In genomic region chr9:48835631-48836565, GRCm38 (mm10) we compare ENCODE assay signal across 8 mouse cellular contexts. TPM values are rescaled to one million over a fixed set of nuclear protein-coding genes. Genes with fewer than 3 reads are reported as not detected.
DNase-seq lines count a peak whose midpoint lies in the region; ATAC-seq and TF ChIP-seq lines count a peak whose summit lies in the region.

TSS of gene Zbtb16 (minus strand) at chr9:48836222.

- H3K9me3 ChIP-seq in embryonic facial prominence, embryonic 13.5 days: no peaks in the 10 kb centered on the region
- no peaks in the 10 kb centered on the region for H3K9me3 ChIP-seq in limb, embryonic 13.5 days
- H3K9me3 ChIP-seq in midbrain, embryonic 13.5 days: no peaks in the 10 kb centered on the region

- peaks cover 33% of the 10 kb centered on the region for H3K4me1 ChIP-seq in embryonic facial prominence, embryonic 13.5 days
- H3K4me1 ChIP-seq in heart, adult 2 months (ENCODE audit: control insufficient read depth, insufficient read depth, low read length): peaks cover 22% of the 10 kb centered on the region
- H3K4me1 ChIP-seq in limb, embryonic 13.5 days: peaks cover 53% of the 10 kb centered on the region
- peaks cover 42% of the 10 kb centered on the region for H3K4me1 ChIP-seq in midbrain, embryonic 13.5 days (replicated peaks)

- peaks cover 90% of the 10 kb centered on the region for H3K27me3 ChIP-seq in embryonic facial prominence, embryonic 13.5 days
- no peaks in the 10 kb centered on the region for H3K27me3 ChIP-seq in heart, adult 2 months (ENCODE audit: control insufficient read depth, insufficient read depth, low read length)
- H3K27me3 ChIP-seq in limb, embryonic 13.5 days: peaks cover 96% of the 10 kb centered on the region
- H3K27me3 ChIP-seq in midbrain, embryonic 13.5 days: peaks cover 41% of the 10 kb centered on the region

- no peaks in the 10 kb centered on the region for H3K36me3 ChIP-seq in embryonic facial prominence, embryonic 13.5 days
- H3K36me3 ChIP-seq in heart, adult 2 months (ENCODE audit: control insufficient read depth, insufficient read depth, low read length): peaks cover 17% of the 10 kb centered on the region
- H3K36me3 ChIP-seq in limb, embryonic 13.5 days: no peaks in the 10 kb centered on the region
- H3K36me3 ChIP-seq in midbrain, embryonic 13.5 days: 0 out of 2 replicates have a peak, but pooled peaks cover 7% of the 10 kb centered on the region

- TF ChIP-seq CTCF in heart, adult 2 months (IDR thresholded peaks at IDR 0.05): peak; percentile 65

- intact Hi-C loops in heart, adult 2 months (cut with DNase I): loop anchor here (1.0 to 2.0 kb wide), 4 partner anchors 17 to 190 kb away; no protein-coding TSS in a partner anchor

- peak; percentile 5 for DNase-seq in CD4-positive, CD25-positive, alpha-beta regulatory T cell, adult 2 months (ENCODE audit: low read depth, low spot score)
- DNase-seq in heart, adult 2 months: peak; percentile 93 to 94
- peak; percentile 76 for DNase-seq in kidney, adult 8-10 months
- peak; percentile 21 to 30 for DNase-seq in spleen, postnatal 10 days (ENCODE audit: low spot score in 2 of 2)

- peak within 1 kb of the TSS; percentile 99 for H3K4me2 ChIP-seq in embryonic facial prominence, embryonic 13.5 days
- H3K4me2 ChIP-seq in limb, embryonic 13.5 days (replicated peaks): peak within 1 kb of the TSS; percentile 95
- H3K4me2 ChIP-seq in midbrain, embryonic 13.5 days (replicated peaks): peak within 1 kb of the TSS; percentile 99

- WGBS in embryonic facial prominence, embryonic 13.5 days: under 1% methylated on average over 68 of the region's 78 CpGs
- WGBS in heart, adult 2 months: under 1% methylated on average over 68 of the region's 78 CpGs
- WGBS in limb, embryonic 13.5 days: under 1% methylated on average over 68 of the region's 78 CpGs
- under 1% methylated on average over 68 of the region's 78 CpGs for WGBS in midbrain, embryonic 13.5 days

- no peak within 1 kb of the TSS for H3K27ac ChIP-seq in embryonic facial prominence, embryonic 13.5 days
- H3K27ac ChIP-seq in heart, adult 2 months: peak within 1 kb of the TSS; percentile 97
- H3K27ac ChIP-seq in limb, embryonic 13.5 days: no peak within 1 kb of the TSS
- H3K27ac ChIP-seq in midbrain, embryonic 13.5 days: peak within 1 kb of the TSS; percentile 72

- H3K79me2 ChIP-seq in heart, adult 2 months (replicated peaks; ENCODE audit: control insufficient read depth, insufficient read depth, low read length): peaks cover 5% of the 10 kb centered on the region

- H3K4me3 ChIP-seq in embryonic facial prominence, embryonic 13.5 days: peak within 1 kb of the TSS; percentile 60
- peak within 1 kb of the TSS; percentile 89 for H3K4me3 ChIP-seq in heart, adult 2 months
- peak within 1 kb of the TSS; percentile 58 for H3K4me3 ChIP-seq in limb, embryonic 13.5 days
- H3K4me3 ChIP-seq in midbrain, embryonic 13.5 days (replicated peaks): peak within 1 kb of the TSS; percentile 77

- peak within 1 kb of the TSS; percentile 68 for H3K9ac ChIP-seq in embryonic facial prominence, embryonic 13.5 days
- peak within 1 kb of the TSS; percentile 88 for H3K9ac ChIP-seq in heart, adult 2 months (ENCODE audit: low read depth, low read length)
- H3K9ac ChIP-seq in limb, embryonic 13.5 days: peak within 1 kb of the TSS; percentile 62
- peak within 1 kb of the TSS; percentile 83 for H3K9ac ChIP-seq in midbrain, embryonic 13.5 days (replicated peaks)

- peak; percentile 49; the same call in 1 of the 2 replicates for TF ChIP-seq EP300 in heart, adult 2 months (IDR thresholded peaks at IDR 0.05; ENCODE audit: insufficient read depth, low read depth, low read length)

- peak; percentile 82 for TF ChIP-seq POLR2A in heart, adult 2 months (IDR thresholded peaks at IDR 0.05; ENCODE audit: insufficient read depth, low read depth, low read length)

- ATAC-seq in CD4-positive, CD25-positive, alpha-beta regulatory T cell, adult 4 months: no peak
- ATAC-seq in embryonic facial prominence, embryonic 13.5 days (ENCODE audit: insufficient number of reproducible peaks, insufficient read depth, low FRiP score, low TSS enrichment, low read depth): peak; percentile 71
- peak; percentile 77 for ATAC-seq in limb, embryonic 13.5 days (ENCODE audit: low FRiP score, low read depth)
- peak; percentile 89 for ATAC-seq in midbrain, embryonic 13.5 days

RNA-seq across cellular contexts. Expression of gene Zbtb16, which starts in this region (rescaled TPM):
- not detected for polyA plus RNA-seq in CD4-positive, CD25-positive, alpha-beta regulatory T cell, adult 4 months (2017; shearing (Covaris generic))
- polyA plus RNA-seq in embryonic facial prominence, embryonic 13.5 days (2015; fragmentation: Nextera tagmentation; extraction: Ambion mirVana): 1.9 and 2.2 TPM in 2 replicates
- 100 to 1,000 TPM; 149 to 150 TPM for total RNA-seq in heart, adult 2 months (2021)
- polyA plus RNA-seq in heart, adult 2 months (2012; rRNA removed): 15.7 and 23.7 TPM in 2 replicates
- 1.1 and 1.3 TPM in 2 replicates for polyA plus RNA-seq in limb, embryonic 13.5 days (2015; fragmentation: Nextera tagmentation; extraction: Ambion mirVana)
- polyA plus RNA-seq in midbrain, embryonic 13.5 days (2015; fragmentation: Nextera tagmentation; extraction: Ambion mirVana): 6.8 and 7.2 TPM in 2 replicates

Comparison
In these comparisons a context has a peak if more than half of its experiments do, and no peak if none do; other contexts are left out.
1. DNase-seq: peak in every context shown above with its lines; median percentile 94 in heart, adult 2 months; 76 in kidney, adult 8-10 months; 26 in spleen, postnatal 10 days; 5 in CD4-positive, CD25-positive, alpha-beta regulatory T cell, adult 2 months.
2. H3K27ac ChIP-seq: peak in heart, adult 2 months (single experiment) and midbrain, embryonic 13.5 days (single experiment); none in embryonic facial prominence, embryonic 13.5 days (single experiment) and limb, embryonic 13.5 days (single experiment).
3. Peak in every context shown above with its lines, with median percentiles within 50 percentile points of each other: H3K4me2 ChIP-seq, H3K4me3 ChIP-seq and H3K9ac ChIP-seq.